Mouse (Mus musculus) urinary bladder, adult 2 months (tissue): Measurements from ENCODE around the gene Idh2. TPM values are rescaled to one million over a fixed set of nuclear protein-coding genes. Genes with fewer than 3 reads are reported as not detected.
"Not testable (repeated sequence)": the region's sequence is repeated elsewhere in the genome, so short reads cannot be mapped to it uniquely, and the experiment has no call there.

Experiments used
- DNase-seq: peaks from one replicate; pipeline ENCODE4 v3.0.0; 2022; ENCODE audit warnings: low spot score
- polyA plus RNA-seq: library from polyadenylated mRNA; depleted of rRNA; stranded (reverse); fragments of >200 nt; gene quantifications from 2 replicates; pipeline ENCODE4 v1.2.3, GENCODE M21; 2012; rRNA removed

The Idh2 gene
- polyA plus RNA-seq, 1 experiment: 101 TPM

DNA sequence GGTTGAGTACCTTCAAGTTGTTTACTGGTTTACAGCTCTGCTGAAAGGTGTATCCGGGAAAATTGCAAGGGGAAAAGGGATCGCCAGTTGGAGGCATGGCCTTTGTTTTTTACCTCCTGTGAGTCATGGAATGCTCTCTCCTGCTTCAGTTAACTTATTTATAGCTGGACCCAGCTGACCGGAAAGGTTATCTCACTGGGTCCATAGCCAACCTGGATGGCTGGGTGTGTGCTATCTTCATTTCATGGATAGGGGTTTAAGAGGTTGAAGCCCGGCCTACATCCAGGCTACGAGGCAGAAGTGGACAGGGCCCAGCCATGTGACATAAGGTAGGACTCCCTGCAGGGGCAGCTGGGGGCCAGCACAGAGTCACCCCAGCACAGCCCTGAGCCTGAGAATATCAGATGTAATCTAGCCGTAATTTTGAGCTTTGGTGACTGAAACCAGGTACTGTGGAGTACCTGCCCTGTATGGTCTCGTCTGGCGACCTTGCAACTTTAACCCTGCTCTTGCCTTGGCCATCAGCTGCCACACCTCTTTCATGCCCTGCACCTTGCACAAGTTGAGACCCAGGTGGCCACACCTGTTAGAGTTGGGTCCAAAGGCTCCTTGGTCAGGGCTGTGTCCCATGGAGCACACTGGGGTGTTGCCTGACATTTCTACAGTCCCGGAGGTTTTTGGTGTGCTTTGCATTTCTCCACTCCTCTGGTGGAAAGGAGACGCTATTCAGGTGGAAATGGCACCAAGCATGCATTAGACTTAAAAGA, 55.0 kb downstream of the Idh2 start:
- DNase-seq: no peak

DNA sequence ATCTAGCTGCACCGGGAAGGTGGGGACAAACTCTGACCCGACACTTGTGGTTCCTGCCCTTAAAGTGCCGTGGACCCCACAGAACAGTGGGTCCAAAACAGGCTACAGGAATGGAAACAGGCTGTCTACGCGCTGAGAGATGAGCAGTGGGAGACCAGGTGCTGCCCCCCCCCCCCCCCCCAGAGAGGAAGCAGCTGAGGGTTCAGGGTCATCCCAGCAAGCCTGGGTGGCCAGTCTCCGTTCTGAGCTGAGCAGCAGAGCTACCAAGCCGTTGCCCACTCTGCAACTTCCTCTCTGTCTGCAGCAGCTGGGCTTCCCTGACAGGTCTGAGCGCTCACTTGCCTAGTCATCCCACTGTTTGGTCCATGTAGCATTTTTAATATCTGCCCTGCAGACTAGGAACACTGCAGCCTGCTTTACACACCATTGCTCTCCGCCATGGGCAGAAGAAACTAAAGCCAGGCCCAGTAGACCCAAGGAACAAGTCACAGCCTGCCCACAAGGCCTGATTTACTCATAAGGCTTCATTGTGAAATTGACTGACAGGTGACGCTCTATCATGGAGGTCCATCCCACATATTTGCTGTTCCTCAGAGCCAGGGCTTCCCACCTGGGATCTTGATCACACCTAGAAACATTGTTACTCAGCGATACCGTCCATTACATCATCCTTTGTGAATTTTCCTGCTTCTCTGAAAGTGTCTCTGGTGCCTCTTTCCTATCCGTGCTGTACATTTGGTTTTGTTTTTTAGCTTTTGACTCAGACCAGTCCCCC, 55.9 kb downstream of the Idh2 start:
- no peak for DNase-seq

DNA sequence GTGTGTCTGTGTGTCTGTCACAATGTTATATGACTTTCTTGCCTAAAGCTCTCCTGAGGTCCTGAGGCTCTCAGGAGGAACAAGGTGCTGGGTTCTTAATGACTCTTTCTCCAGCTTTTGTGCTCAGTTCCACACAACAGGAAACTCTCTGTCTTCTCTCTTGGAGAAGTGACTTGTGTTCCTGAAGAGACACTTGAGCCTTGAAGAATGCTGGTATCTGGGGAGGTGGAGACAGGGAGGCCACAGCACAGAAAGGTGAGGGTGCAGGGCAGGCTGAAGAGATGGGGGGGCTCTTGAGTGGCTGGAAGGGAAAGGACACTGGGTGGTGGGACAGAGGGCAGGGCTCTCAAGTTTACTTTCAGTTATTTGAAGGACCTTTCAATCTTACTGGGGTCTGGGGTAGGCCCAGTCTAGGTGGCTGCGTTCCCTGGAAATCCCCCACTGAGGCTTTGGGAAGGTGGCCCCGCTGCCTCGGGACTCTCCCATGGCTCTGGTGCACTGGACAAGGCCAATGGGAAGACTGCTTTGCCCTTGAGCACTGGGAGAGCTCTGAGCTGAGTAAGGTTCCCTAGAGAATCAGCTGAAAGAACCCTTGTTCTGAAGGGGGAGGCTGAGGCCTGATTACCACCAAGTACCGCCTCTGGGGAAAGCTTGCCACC, 56.7 kb downstream of the Idh2 start:
- no peak for DNase-seq

DNA sequence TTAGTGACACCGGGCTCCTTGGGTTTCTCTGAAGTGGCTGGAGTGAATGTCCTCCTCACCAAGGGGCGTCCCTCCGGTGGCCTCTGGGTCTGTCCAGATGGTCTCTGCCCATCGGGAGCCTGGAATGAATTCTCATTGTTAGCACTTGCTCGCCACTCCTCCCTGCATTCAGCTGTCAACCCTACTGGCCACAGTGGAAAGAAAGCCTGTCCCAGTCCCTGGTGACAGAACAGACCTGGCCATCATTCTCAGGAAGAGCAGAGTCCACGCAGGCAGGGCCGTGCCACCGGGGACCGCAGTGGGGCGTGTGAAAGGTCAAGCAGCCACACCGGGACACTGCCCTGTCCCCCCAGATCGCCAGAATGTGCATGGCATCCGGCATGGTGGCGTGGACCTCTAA, 57.4 kb downstream of the Idh2 start:
- DNase-seq: no peak

DNA sequence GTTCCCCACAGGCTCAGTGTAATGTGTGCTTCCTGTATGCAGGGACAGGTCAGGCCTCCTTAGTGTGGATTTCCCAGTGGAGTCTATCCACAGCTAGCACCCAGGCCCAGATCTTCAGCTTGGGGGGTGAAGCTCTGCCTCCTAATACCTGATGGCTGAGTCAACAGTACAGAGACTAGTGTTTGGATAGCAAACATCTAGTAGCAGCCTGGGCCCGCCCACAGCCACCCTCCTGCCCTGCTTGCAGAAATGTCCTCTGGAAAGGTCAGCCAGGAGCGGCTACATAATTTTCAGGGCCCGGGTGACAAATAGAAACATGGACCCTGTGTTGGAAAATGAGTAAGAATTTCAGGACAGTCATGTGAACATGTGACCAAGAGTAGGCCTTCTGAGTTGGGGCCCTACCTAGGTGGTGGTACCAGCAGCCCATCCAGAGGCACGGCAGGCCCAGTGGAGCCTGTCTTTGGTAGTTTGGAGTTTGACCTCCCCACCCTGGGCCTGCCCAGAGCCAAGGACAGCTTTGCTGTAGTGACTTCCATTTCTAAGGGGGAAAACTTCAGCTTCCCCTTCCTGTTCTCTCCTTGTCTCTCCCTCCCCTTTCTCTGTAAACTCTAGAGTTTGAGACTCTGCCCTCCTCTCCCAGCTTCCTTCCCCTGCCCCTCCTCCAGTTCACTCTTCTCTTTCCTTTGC, 58.0 kb downstream of the Idh2 start:
- no peak for DNase-seq

DNA sequence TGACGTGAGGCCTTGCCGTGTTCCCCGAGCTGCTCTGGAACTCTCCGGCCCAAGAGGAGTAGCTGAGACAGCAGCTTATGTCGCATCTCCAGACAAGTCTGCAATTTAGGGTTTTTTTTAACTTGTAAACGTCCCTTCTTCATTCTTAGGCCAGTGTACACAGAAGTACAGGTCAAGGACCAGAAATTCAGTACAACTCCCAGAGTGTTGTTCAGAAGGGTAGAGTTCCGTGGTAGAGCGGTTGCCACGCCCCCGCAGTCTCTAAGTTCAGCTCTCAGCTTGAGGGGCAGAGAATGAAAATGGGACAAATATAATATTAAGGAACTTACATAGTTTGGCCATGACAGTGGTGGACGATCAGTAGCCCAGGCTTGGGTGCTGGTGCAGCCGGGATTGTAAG, 59.4 kb downstream of the Idh2 start:
- DNase-seq: no peak

DNA sequence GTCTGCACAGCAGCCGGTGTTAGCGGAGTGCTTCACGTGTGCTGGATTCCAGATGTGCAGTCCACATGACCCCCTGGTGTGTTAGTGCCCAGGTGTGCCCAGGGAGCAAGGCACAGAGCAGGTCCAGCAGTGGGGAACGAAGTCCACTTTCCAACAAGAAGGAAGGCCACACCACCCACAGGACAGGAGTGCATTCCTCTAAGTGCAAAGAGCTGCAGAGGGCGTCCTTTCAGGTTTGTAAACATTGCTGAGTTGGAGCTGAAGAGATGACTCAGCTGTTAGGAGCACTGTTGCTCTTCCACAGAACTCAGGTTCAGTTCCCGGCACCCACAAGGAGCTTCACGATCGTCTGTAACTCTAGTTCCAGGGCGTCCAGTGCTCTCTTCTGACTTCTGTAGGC, 62.0 kb downstream of the Idh2 start:
- no peak for DNase-seq

DNA sequence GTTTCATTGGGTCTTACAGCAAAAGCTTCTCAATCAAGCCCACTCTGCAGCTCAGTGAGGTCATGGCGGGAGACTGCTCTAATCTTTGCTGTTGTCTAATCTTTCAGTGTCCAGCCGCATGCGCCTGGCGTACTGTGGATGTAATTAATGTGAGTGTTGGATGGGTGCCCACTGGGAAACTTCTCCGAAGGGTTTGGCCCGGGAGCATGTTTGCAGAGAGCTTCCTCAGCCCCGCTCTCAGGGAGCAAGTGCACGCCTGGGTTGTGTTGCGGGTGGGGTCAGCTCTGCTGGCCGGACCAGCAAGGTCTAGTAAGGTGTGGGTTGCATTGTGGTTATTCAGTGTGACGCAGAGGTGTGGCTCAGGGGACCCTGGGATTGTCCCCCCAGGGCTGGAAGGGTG, 62.9 kb downstream of the Idh2 start:
- no peak for DNase-seq

DNA sequence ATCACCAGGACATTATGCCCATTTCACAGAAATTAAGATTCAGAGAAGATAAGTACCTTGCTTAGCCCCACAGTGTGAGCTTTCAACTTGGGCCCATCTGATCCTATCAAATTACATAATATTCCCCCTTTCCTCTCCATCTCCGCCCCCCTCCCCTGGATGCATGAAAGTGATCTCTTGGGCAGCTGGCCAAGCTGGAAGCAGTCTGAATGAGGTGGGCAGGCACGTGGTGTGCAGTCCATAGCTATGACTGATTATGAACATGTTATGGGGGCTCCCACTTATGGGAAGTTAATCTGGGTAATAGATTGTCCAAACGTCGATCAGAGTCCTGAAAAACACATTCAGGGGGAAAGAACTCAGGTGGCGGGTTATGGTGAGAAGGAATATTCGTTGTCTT, 63.4 kb downstream of the Idh2 start:
- no peak for DNase-seq

DNA sequence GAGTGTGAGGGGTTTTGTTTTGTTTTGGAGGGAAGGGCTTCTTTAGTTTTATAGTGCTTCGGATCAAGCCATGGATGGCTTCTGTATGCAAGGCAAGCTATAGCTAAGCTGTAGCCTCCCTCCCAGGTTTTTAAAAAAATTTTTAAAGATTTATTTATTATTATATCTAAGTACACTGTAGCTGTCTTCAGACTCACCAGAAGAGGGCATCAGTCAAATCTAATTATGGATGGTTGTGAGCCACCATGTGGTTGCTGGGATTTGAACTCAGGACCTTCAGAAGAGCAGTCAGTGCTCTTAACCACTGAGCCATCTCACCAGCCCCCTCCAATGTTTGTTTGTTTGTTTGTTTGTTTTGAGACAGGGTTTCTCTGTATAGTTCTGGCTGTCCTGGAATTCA, 64.8 kb downstream of the Idh2 start:
- DNase-seq: not testable (repeated sequence)

DNA sequence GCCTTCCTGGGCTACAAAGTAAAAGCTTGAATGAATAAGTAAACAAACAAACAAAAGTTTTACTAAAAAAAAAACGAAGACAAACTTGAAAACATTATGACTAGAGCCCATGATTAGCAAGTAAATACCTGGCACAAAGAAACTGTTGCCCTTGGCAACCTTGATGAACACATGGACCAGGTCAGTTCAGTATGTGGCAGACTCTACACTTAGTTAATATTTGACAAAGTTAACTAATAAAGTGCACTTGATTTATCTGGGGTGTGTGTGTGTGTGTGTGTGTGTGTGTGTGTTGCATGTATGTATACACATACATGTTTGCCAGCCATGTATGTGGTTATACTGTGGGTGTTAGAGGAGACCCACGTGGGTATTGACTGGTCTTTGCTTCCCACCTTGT, 65.4 kb downstream of the Idh2 start:
- DNase-seq: no peak

DNA sequence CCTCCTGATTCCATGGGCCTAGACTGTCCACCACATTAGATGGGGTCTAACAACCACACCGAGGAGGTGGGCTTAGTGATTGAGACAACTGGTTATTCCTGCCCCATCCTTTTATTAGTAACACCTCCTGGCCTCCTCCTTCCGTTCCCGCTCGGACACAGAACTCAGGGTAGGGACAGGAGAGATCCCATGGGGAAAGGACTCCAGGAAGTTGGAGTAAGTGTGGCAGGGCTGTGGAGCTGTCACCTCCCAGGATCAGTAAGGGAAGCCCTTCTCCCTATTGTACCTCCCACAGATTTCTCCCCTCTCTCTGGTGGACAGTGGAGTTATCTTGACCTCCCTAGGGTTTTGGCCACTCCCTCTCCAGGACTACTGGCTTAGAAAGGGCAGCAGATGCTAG, 68.2 kb downstream of the Idh2 start:
- no peak for DNase-seq

Other genes starting within 250 kb of the Idh2 start
- gene Ap3s2, start 194.7 kb downstream of the Idh2 start, polyA plus RNA-seq: 13.9 and 16.0 TPM in 2 replicates
- gene Arpin, start 180.0 kb downstream of the Idh2 start, polyA plus RNA-seq: 21.4 and 21.9 TPM in 2 replicates
- gene Zfp710, start 90.6 kb downstream of the Idh2 start, polyA plus RNA-seq: 15.6 and 18.8 TPM in 2 replicates
- 15.8 and 27.2 TPM in 2 replicates for gene Sema4b, start 71.4 kb upstream of the Idh2 start, polyA plus RNA-seq
- 66.1 and 85.6 TPM in 2 replicates for gene Cib1, start 117.4 kb upstream of the Idh2 start, polyA plus RNA-seq
- gene Gdpgp1, start 117.5 kb upstream of the Idh2 start, polyA plus RNA-seq: 2.2 and 2.6 TPM in 2 replicates
- gene Ttll13, start 131.0 kb upstream of the Idh2 start, polyA plus RNA-seq: 1.2 and 1.7 TPM in 2 replicates
- 41.7 and 54.9 TPM in 2 replicates for gene Ngrn, start 145.8 kb upstream of the Idh2 start, polyA plus RNA-seq
- gene Vps33b, start 154.3 kb upstream of the Idh2 start, polyA plus RNA-seq: 20.3 and 20.7 TPM in 2 replicates
- 5.0 and 5.7 TPM in 2 replicates for gene Prc1, start 179.1 kb upstream of the Idh2 start, polyA plus RNA-seq
- gene Rccd1, start 209.1 kb upstream of the Idh2 start, polyA plus RNA-seq: 21.5 and 26.5 TPM in 2 replicates
- gene Unc45a, start 225.6 kb upstream of the Idh2 start, polyA plus RNA-seq: 92.8 and 117 TPM in 2 replicates
- gene Hddc3, start 227.7 kb upstream of the Idh2 start, polyA plus RNA-seq: 33.3 and 40.9 TPM in 2 replicates